Mouse (Mus musculus) G1E (cell line): ENCODE results near the gene Gm42517. TPM values are rescaled to one million over a fixed set of nuclear protein-coding genes. Genes with fewer than 3 reads are reported as not detected.

Experiments used
- ATAC-seq: 2 replicates; pipeline ENCODE4 v1.8.0; 2016; ENCODE audit warnings: mild to moderate bottlenecking; ENCODE audit not compliant: insufficient number of reproducible peaks, poor library complexity, low FRiP score, severe bottlenecking; ENCODE audit errors: extremely low read depth
- DNase-seq: peaks from one replicate; pipeline ENCODE4 v3.0.0; 2012; ENCODE audit warnings: low spot score
- H3K27me3 ChIP-seq: 2 replicates; pipeline ENCODE4 v1.6.1; 2012; ENCODE audit warnings: mild to moderate bottlenecking, low read length, inconsistent platforms; ENCODE audit not compliant: insufficient read depth
- H3K36me3 ChIP-seq: replicated peaks from 2 replicates; pipeline ENCODE3; 2012; ENCODE audit warnings: mild to moderate bottlenecking, inconsistent platforms
- H3K4me1 ChIP-seq: 2 replicates; pipeline ENCODE4 v1.6.1; 2012; ENCODE audit warnings: low read depth, low read length, inconsistent platforms, mixed read lengths; ENCODE audit not compliant: insufficient read depth
- H3K4me3 ChIP-seq: 2 replicates; pipeline ENCODE4 v1.5.1; 2012; ENCODE audit warnings: low read depth, mild to moderate bottlenecking, inconsistent platforms, low read length, moderate library complexity, mixed read lengths
- H3K9me3 ChIP-seq: replicated peaks from 2 replicates; pipeline ENCODE4 v1.6.1; 2012; ENCODE audit warnings: inconsistent platforms
- CTCF ChIP-seq: IDR thresholded peaks from 2 replicates; pipeline ENCODE4 v1.5.1; 2012; ENCODE audit warnings: low read depth, low read length, inconsistent platforms, mixed read lengths
- GATA1 ChIP-seq: IDR thresholded peaks from 2 replicates; pipeline ENCODE4 v1.6.1; 2012; ENCODE audit warnings: borderline replicate concordance, low read length, inconsistent platforms, mixed read lengths
- GATA2 ChIP-seq: IDR thresholded peaks from 2 replicates; pipeline ENCODE4 v1.6.1; 2012; ENCODE audit warnings: low read depth, low read length, inconsistent platforms, borderline replicate concordance
- POLR2AphosphoS5 ChIP-seq: IDR thresholded peaks from 2 replicates; pipeline ENCODE4 v1.6.1; 2012; ENCODE audit warnings: low read depth, low read length, inconsistent platforms; ENCODE audit not compliant: insufficient replicate concordance
- TAL1 ChIP-seq: conservative IDR thresholded peaks from 2 replicates; pipeline ENCODE4 v1.6.1; 2012; ENCODE audit warnings: low read depth, low read length, inconsistent platforms, mixed read lengths
- polyA plus RNA-seq: library from polyadenylated mRNA; stranded (reverse); fragments of >175 nt; gene quantifications from 2 replicates; pipeline ENCODE4 v1.2.3, GENCODE M21; 2012
- total RNA-seq, 2 experiments: library from RNA; stranded (forward) in 1 of 2; stranded (reverse) in 1 of 2; fragments of 200-1000 nt in 1 of 2; fragments of >200 nt in 1 of 2; fragmentation: Nextera tagmentation in 1 of 2; gene quantifications; 2 replicates each; pipeline ENCODE4 v1.2.3; 2014 to 2017

Gene Gm42517
- total and polyA plus RNA-seq, 3 experiments = not detected

GRCm38 (mm10) chr5:108360211-108360610 lies 7.5 kb downstream of the Gm42517 start:
- ATAC-seq (no peak), DNase-seq (no peak)
- TF ChIP-seq TAL1 = no peak
- no peak for TF ChIP-seq POLR2AphosphoS5
- TF ChIP-seq GATA2 = no peak
- TF ChIP-seq CTCF = no peak
- TF ChIP-seq GATA1 = no peak
- Histone ChIP-seq H3K4me3 (no peak overlapping the region), H3K27me3 (peaks cover 8% of the 10 kb centered on the region; the same call in 1 of the 2 replicates), H3K9me3 (no peaks in the 10 kb centered on the region; the same call in 1 of the 2 replicates), H3K36me3 (no peaks in the 10 kb centered on the region), H3K4me1 (no peaks in the 10 kb centered on the region)

GRCm38 (mm10) chr5:108359491-108359890 lies 8.2 kb downstream of the Gm42517 start:
- Histone ChIP-seq H3K4me3 (no peak overlapping the region), H3K9me3 (no peaks in the 10 kb centered on the region; the same call in 1 of the 2 replicates), H3K36me3 (no peaks in the 10 kb centered on the region), H3K4me1 (no peaks in the 10 kb centered on the region), H3K27me3 (0 out of 2 replicates have a peak, but pooled peaks cover 4% of the 10 kb centered on the region)
- DNase-seq (no peak), ATAC-seq (no peak)
- TF ChIP-seq POLR2AphosphoS5 (no peak), GATA2 (no peak), GATA1 (no peak), TAL1 (no peak), CTCF (no peak)

GRCm38 (mm10) chr5:108357862-108358261 lies 9.9 kb downstream of the Gm42517 start:
- Histone ChIP-seq H3K4me3 (no peak overlapping the region), H3K36me3 (no peaks in the 10 kb centered on the region), H3K9me3 (no peaks in the 10 kb centered on the region; the same call in 1 of the 2 replicates), H3K27me3 (no peaks in the 10 kb centered on the region), H3K4me1 (no peaks in the 10 kb centered on the region)
- ATAC-seq (no peak), DNase-seq (no peak)
- TF ChIP-seq TAL1 (no peak), GATA2 (no peak), CTCF (no peak), GATA1 (no peak), POLR2AphosphoS5 (no peak)

GRCm38 (mm10) chr5:108354056-108354455 lies 13.7 kb downstream of the Gm42517 start:
- no peaks in the 10 kb centered on the region for H3K27me3 ChIP-seq
- no peak for DNase-seq
- ATAC-seq = no peak
- H3K36me3 ChIP-seq = peaks cover 20% of the 10 kb centered on the region
- no peak overlapping the region for H3K4me3 ChIP-seq
- no peaks in the 10 kb centered on the region for H3K4me1 ChIP-seq
- no peaks in the 10 kb centered on the region; the same call in 1 of the 2 replicates for H3K9me3 ChIP-seq
- TF ChIP-seq GATA1 (no peak), GATA2 (no peak), CTCF (no peak)

- H3K27me3 ChIP-seq = no peaks in the 10 kb centered on the region
- TF ChIP-seq TAL1 = no peak
- TF ChIP-seq POLR2AphosphoS5 = no peak
- TF ChIP-seq CTCF = no peak
- TF ChIP-seq GATA2 = no peak
- no peak for TF ChIP-seq GATA1
- DNase-seq = no peak
- H3K9me3 ChIP-seq = no peaks in the 10 kb centered on the region
- no peak for ATAC-seq
- peaks cover 58% of the 10 kb centered on the region for H3K36me3 ChIP-seq
- no peaks in the 10 kb centered on the region for H3K4me1 ChIP-seq
- no peak overlapping the region for H3K4me3 ChIP-seq
Observed at GRCm38 (mm10) chr5:108349511-108350148, 18.1 kb downstream of the Gm42517 start.

- Histone ChIP-seq H3K27me3 (no peaks in the 10 kb centered on the region), H3K4me3 (no peak overlapping the region), H3K36me3 (peaks cover 75% of the 10 kb centered on the region), H3K9me3 (no peaks in the 10 kb centered on the region), H3K4me1 (no peaks in the 10 kb centered on the region)
- no peak for ATAC-seq
- TF ChIP-seq GATA2 (no peak), POLR2AphosphoS5 (no peak), TAL1 (no peak), GATA1 (no peak), CTCF (no peak)
- no peak for DNase-seq
Observed at GRCm38 (mm10) chr5:108347843-108348242, 19.9 kb downstream of the Gm42517 start.
